9 mouse cellular contexts compared by ENCODE assay signal in the genomic region with DNA sequence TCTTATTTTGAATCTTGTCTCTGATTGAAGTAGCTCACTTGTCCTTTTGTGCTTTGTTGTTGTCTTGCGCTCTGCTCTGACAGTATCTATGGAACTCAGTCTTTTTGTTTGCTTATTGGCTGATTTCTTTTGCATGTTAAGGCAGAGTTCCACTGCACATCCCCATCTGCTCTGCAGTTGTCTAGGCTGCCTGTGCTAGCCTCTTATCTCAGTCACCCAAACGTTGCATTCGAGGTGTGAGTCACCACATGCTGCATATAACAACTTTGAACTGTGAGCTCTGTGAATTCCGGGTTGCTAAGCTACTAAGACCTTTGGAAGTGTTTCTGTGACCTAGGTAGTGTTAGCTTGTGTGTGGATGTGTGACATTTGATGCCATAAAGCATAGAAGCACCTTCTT.
DNase-seq lines count a peak whose midpoint lies in the region; ATAC-seq and TF ChIP-seq lines count a peak whose summit lies in the region.
"Had no signal": no experiment of that assay in that cellular context is flagged by ENCODE, and none has a peak within 500 bp of the region (broad histone marks: within the 10 kb centered on the region; RNA-seq: fewer than 3 reads in every experiment).

No protein-coding gene starts in this region.

- WGBS in neural tube, embryonic 13.5 days, result 59% methylated on average over 4 of the region's 4 CpGs
- 38% methylated on average over 4 of the region's 4 CpGs for WGBS in olfactory bulb, adult 2 months

- no peak for TF ChIP-seq POLR2A in olfactory bulb, adult 2 months (IDR thresholded peaks at IDR 0.05; ENCODE audit: insufficient read depth, low read depth, low read length)

- peaks cover 19% of the 10 kb centered on the region for H3K4me1 ChIP-seq in neural tube, embryonic 13.5 days (replicated peaks)
- peaks cover 6% of the 10 kb centered on the region; the same call in 1 of the 2 replicates for H3K4me1 ChIP-seq in olfactory bulb, adult 2 months (ENCODE audit: control insufficient read depth, insufficient read depth, low read length)
- H3K4me1 ChIP-seq: embryonic facial prominence, embryonic 15.5 days had no signal

- no peaks in the 10 kb centered on the region for H3K9me3 ChIP-seq in neural tube, embryonic 13.5 days
- H3K9me3 ChIP-seq: embryonic facial prominence, embryonic 15.5 days had no signal

- H3K36me3 ChIP-seq in neural tube, embryonic 13.5 days, result peaks cover 22% of the 10 kb centered on the region

- H3K4me3 ChIP-seq in neural tube, embryonic 13.5 days, result no peak overlapping the region
- H3K4me3 ChIP-seq in olfactory bulb, adult 2 months (ENCODE audit: insufficient read depth, low read depth, low read length), result no peak overlapping the region
- H3K4me3 ChIP-seq: embryonic facial prominence, embryonic 15.5 days had no signal

- H3K9ac ChIP-seq in neural tube, embryonic 13.5 days, result no peak overlapping the region
- H3K9ac ChIP-seq: embryonic facial prominence, embryonic 15.5 days had no signal

- no peak for TF ChIP-seq CTCF in olfactory bulb, adult 2 months (IDR thresholded peaks at IDR 0.05; ENCODE audit: insufficient read depth, low read depth, low read length)

- H3K27ac ChIP-seq in neural tube, embryonic 13.5 days (replicated peaks), result peak overlapping the region; percentile 23; the same call in 1 of the 2 replicates
- 0 out of 2 replicates have a peak overlapping the region, but pooled peaks have one; percentile 12 for H3K27ac ChIP-seq in olfactory bulb, adult 2 months (ENCODE audit: insufficient read depth, low read depth, low read length)

- no peak for ATAC-seq in neural tube, embryonic 13.5 days (ENCODE audit: low read depth)
- peak; percentile 66 for ATAC-seq in inflammation-experienced regulatory T-cells, adult 6 months

- no peak overlapping the region for H3K4me2 ChIP-seq in neural tube, embryonic 13.5 days
- H3K4me2 ChIP-seq: embryonic facial prominence, embryonic 15.5 days had no signal

- no peaks in the 10 kb centered on the region for H3K27me3 ChIP-seq in neural tube, embryonic 13.5 days
- H3K27me3 ChIP-seq: embryonic facial prominence, embryonic 15.5 days had no signal

- DNase-seq in neural tube, embryonic 10.5 days (ENCODE audit: extremely low spot score, low spot score), result no peak
- peak; percentile 53 for DNase-seq in c-Kit-positive CD71-negative TER-119-negative erythroid progenitor cells, embryonic 14.5 days (ENCODE audit: low read depth)
- DNase-seq in layer of hippocampus, adult 9-11 months, result no peak
- DNase-seq in right cerebral cortex, adult 18-20 months, result no peak
- no peak for DNase-seq in testis, postnatal 14 days (ENCODE audit: low spot score)
